Mouse (Mus musculus): ENCODE measurements around the gene Upb1. TPM values are rescaled to one million over a fixed set of nuclear protein-coding genes. Genes with fewer than 3 reads are reported as not detected.

The Upb1 gene
- total RNA-seq, 1 experiment from 2014 or later: 0.36 TPM

- no peak for DNase-seq
Measured at GRCm38 (mm10) chr10:75428049-75429003, 27.4 kb downstream of the Upb1 start.

- no peak for DNase-seq
Measured at GRCm38 (mm10) chr10:75429004-75429380, 28.1 kb downstream of the Upb1 start.

- no peak for DNase-seq
Measured at GRCm38 (mm10) chr10:75429522-75430146, 28.7 kb downstream of the Upb1 start.

GRCm38 (mm10) chr10:75430147-75430537 lies 29.2 kb downstream of the Upb1 start:
- no peak for DNase-seq

GRCm38 (mm10) chr10:75430633-75431032 lies 29.7 kb downstream of the Upb1 start:
- DNase-seq: no peak

GRCm38 (mm10) chr10:75436604-75437217 lies 35.8 kb downstream of the Upb1 start:
- peak; percentile 67 for DNase-seq

- DNase-seq: no peak
Measured at GRCm38 (mm10) chr10:75437284-75437683, 36.4 kb downstream of the Upb1 start.

- peak; percentile 37 for DNase-seq
Measured at GRCm38 (mm10) chr10:75438132-75438810, 37.4 kb downstream of the Upb1 start.

GRCm38 (mm10) chr10:75439211-75439811 lies 38.4 kb downstream of the Upb1 start:
- DNase-seq: peak; percentile 32

- DNase-seq: no peak
Measured at GRCm38 (mm10) chr10:75440756-75441155, 39.8 kb downstream of the Upb1 start.

- DNase-seq: no peak
Measured at GRCm38 (mm10) chr10:75441800-75442199, 40.9 kb downstream of the Upb1 start.

GRCm38 (mm10) chr10:75443017-75443416 lies 42.1 kb downstream of the Upb1 start:
- DNase-seq: no peak

- no peak for DNase-seq
Measured at GRCm38 (mm10) chr10:75444111-75444826, 43.4 kb downstream of the Upb1 start.

GRCm38 (mm10) chr10:75445030-75445429 lies 44.1 kb downstream of the Upb1 start:
- no peak for DNase-seq

GRCm38 (mm10) chr10:75446501-75447083 lies 45.7 kb downstream of the Upb1 start:
- no peak for DNase-seq

GRCm38 (mm10) chr10:75447489-75447888 lies 46.6 kb downstream of the Upb1 start:
- no peak for DNase-seq

GRCm38 (mm10) chr10:75448806-75449420 lies 48.0 kb downstream of the Upb1 start:
- no peak for DNase-seq

GRCm38 (mm10) chr10:75450331-75450730 lies 49.4 kb downstream of the Upb1 start:
- no peak for DNase-seq

- peak; percentile 64 for DNase-seq
Measured at GRCm38 (mm10) chr10:75451036-75451786, 50.3 kb downstream of the Upb1 start.
